Mouse (Mus musculus): Measurements from ENCODE around the gene Wap. TPM values are rescaled to one million over a fixed set of nuclear protein-coding genes. Genes with fewer than 3 reads are reported as not detected.

Wap gene
- polyA plus RNA-seq (2012) = not detected in 2 replicates

GRCm38 (mm10) chr11:6638537-6638936 is at the start of gene Wap:
Gene Wap, minus strand, starts transcription at chr11:6638637.
- TF ChIP-seq GATA1 (IDR thresholded peaks at IDR 0.05; ENCODE audit: low read length) = no peak

GRCm38 (mm10) chr11:6684741-6685140 is 46.3 kb upstream of the Wap start:
- TF ChIP-seq GATA1 (IDR thresholded peaks at IDR 0.05; ENCODE audit: low read length) = no peak

GRCm38 (mm10) chr11:6680397-6680818 is 42.0 kb upstream of the Wap start:
- no peak for TF ChIP-seq GATA1 (IDR thresholded peaks at IDR 0.05; ENCODE audit: low read length)

- no peak for TF ChIP-seq GATA1 (IDR thresholded peaks at IDR 0.05; ENCODE audit: low read length)
Observed at GRCm38 (mm10) chr11:6679694-6680396, 41.4 kb upstream of the Wap start.

- TF ChIP-seq GATA1 (IDR thresholded peaks at IDR 0.05; ENCODE audit: low read length) = no peak
Observed at GRCm38 (mm10) chr11:6677530-6677929, 39.1 kb upstream of the Wap start.

- TF ChIP-seq GATA1 (IDR thresholded peaks at IDR 0.05; ENCODE audit: low read length) = no peak
Observed at GRCm38 (mm10) chr11:6676641-6677040, 38.2 kb upstream of the Wap start.

GRCm38 (mm10) chr11:6675402-6675801 is 37.0 kb upstream of the Wap start:
- TF ChIP-seq GATA1 (IDR thresholded peaks at IDR 0.05; ENCODE audit: low read length) = no peak

- TF ChIP-seq GATA1 (IDR thresholded peaks at IDR 0.05; ENCODE audit: low read length) = no peak
Observed at GRCm38 (mm10) chr11:6674701-6675100, 36.3 kb upstream of the Wap start.

- TF ChIP-seq GATA1 (IDR thresholded peaks at IDR 0.05; ENCODE audit: low read length) = no peak
Observed at GRCm38 (mm10) chr11:6670826-6671225, 32.4 kb upstream of the Wap start.

GRCm38 (mm10) chr11:6670044-6670443 is 31.6 kb upstream of the Wap start:
- TF ChIP-seq GATA1 (IDR thresholded peaks at IDR 0.05; ENCODE audit: low read length) = no peak

GRCm38 (mm10) chr11:6669041-6669440 is 30.6 kb upstream of the Wap start:
- TF ChIP-seq GATA1 (IDR thresholded peaks at IDR 0.05; ENCODE audit: low read length) = no peak

GRCm38 (mm10) chr11:6666634-6667033 is 28.2 kb upstream of the Wap start:
- TF ChIP-seq GATA1 (IDR thresholded peaks at IDR 0.05; ENCODE audit: low read length) = no peak

GRCm38 (mm10) chr11:6661206-6661605 is 22.8 kb upstream of the Wap start:
- no peak for TF ChIP-seq GATA1 (IDR thresholded peaks at IDR 0.05; ENCODE audit: low read length)

GRCm38 (mm10) chr11:6658271-6658670 is 19.8 kb upstream of the Wap start, which contains the start of gene Ramp3:
Gene Ramp3, plus strand, starts transcription at chr11:6658521.
- no peak for TF ChIP-seq GATA1 (IDR thresholded peaks at IDR 0.05; ENCODE audit: low read length)

GRCm38 (mm10) chr11:6654903-6655302 is 16.5 kb upstream of the Wap start:
- no peak for TF ChIP-seq GATA1 (IDR thresholded peaks at IDR 0.05; ENCODE audit: low read length)

- no peak for TF ChIP-seq GATA1 (IDR thresholded peaks at IDR 0.05; ENCODE audit: low read length)
Observed at GRCm38 (mm10) chr11:6650519-6650918, 12.1 kb upstream of the Wap start.

Measured in G1E-ER4 (cell line).